Mouse (Mus musculus) bone marrow macrophage, adult 2 months (primary cell): ENCODE measurements around the gene Hsd11b2.

Source experiments
- CTCF ChIP-seq: IDR thresholded peaks from 2 replicates; pipeline ENCODE4 v1.5.1; 2012; ENCODE audit warnings: low read depth, mild to moderate bottlenecking, low read length, moderate library complexity
- POLR2A ChIP-seq: IDR thresholded peaks from 2 replicates; pipeline ENCODE4 v1.6.1; 2012; ENCODE audit warnings: mild to moderate bottlenecking, low read depth, low read length, borderline replicate concordance

DNA sequence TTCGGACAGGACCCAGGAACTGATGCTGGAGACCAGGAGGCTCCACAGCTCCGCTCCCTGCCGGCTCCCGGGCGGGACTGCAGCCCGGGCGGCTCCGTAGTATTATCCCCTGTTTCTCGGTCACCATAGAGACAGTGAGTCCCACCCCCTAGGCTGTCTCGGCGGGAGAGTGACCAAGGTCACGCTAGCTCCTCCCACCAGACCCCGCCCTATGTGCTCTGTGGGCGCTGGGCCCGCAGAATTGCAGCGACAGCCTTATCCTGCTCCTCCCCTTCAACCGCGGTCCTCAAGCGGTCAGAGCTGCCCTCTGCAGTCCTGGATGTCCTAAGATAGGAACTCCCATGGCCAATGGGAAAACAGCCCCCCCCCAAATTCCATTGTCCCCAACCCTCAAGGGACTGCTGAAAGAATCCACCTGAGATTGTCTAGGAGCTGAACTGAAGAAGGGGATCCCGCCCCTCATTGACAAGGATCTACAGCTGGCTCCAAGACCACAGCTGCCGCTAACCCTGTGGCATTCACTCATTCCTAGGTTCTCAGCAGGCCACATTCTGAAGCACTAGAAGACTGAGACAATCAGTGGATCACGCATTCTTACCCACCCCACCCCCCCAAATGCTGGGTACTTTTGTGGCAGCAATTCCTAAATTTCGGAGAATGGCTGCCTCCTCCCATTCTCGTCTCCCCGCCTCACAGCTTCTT, 47.1 kb upstream of the Hsd11b2 start, which contains the start of gene Tppp3:
- TF ChIP-seq POLR2A (no peak), CTCF (no peak; the same call in 1 of the 2 replicates)
